Mouse (Mus musculus) testis, postnatal 14 days (tissue): Measurements from ENCODE around the gene Tob2.
A peak's percentile ranks its signal among the peaks of the same experiment; 100 is the strongest.

Experiments
- DNase-seq: peaks from one replicate; pipeline ENCODE4 v3.0.0; 2021; ENCODE audit warnings: low spot score

The Tob2 gene

GRCm38 (mm10) chr15:81858517-81859329, at the start of gene Tob2:
Tob2 (minus strand) TSS chr15:81858796.
- DNase-seq, result peak; percentile 54

GRCm38 (mm10) chr15:81907953-81908352, 49.4 kb upstream of the Tob2 start:
- no peak for DNase-seq

GRCm38 (mm10) chr15:81904939-81905338, 46.3 kb upstream of the Tob2 start:
- peak; percentile 43 for DNase-seq

- no peak for DNase-seq
Observed at GRCm38 (mm10) chr15:81898751-81899150, 40.2 kb upstream of the Tob2 start.

GRCm38 (mm10) chr15:81897607-81898285, 39.1 kb upstream of the Tob2 start:
- no peak for DNase-seq

GRCm38 (mm10) chr15:81896407-81896806, 37.8 kb upstream of the Tob2 start:
- DNase-seq, result no peak

GRCm38 (mm10) chr15:81894002-81894401, 35.4 kb upstream of the Tob2 start:
- no peak for DNase-seq

- DNase-seq, result no peak
Observed at GRCm38 (mm10) chr15:81891822-81892580, 33.4 kb upstream of the Tob2 start.

- DNase-seq, result no peak
Observed at GRCm38 (mm10) chr15:81891140-81891802, 32.7 kb upstream of the Tob2 start.

GRCm38 (mm10) chr15:81889175-81889574, 30.6 kb upstream of the Tob2 start:
- DNase-seq, result no peak

- no peak for DNase-seq
Observed at GRCm38 (mm10) chr15:81886795-81887550, 28.4 kb upstream of the Tob2 start.

- DNase-seq, result no peak
Observed at GRCm38 (mm10) chr15:81885418-81885934, 26.9 kb upstream of the Tob2 start.

- no peak for DNase-seq
Observed at GRCm38 (mm10) chr15:81882348-81882747, 23.8 kb upstream of the Tob2 start.

GRCm38 (mm10) chr15:81879531-81880401, 21.2 kb upstream of the Tob2 start:
- no peak for DNase-seq

GRCm38 (mm10) chr15:81872262-81873136, 13.9 kb upstream of the Tob2 start, which contains the start of gene Aco2:
Aco2 (plus strand) TSS chr15:81872309.
- DNase-seq, result peak; percentile 99

- DNase-seq, result peak; percentile 89
Observed at GRCm38 (mm10) chr15:81871604-81872261, 13.1 kb upstream of the Tob2 start, which contains the start of gene Phf5a. Phf5a (minus strand) TSS chr15:81871911.

GRCm38 (mm10) chr15:81869985-81870384, 11.4 kb upstream of the Tob2 start:
- no peak for DNase-seq

- no peak for DNase-seq
Observed at GRCm38 (mm10) chr15:81864238-81864637, 5.6 kb upstream of the Tob2 start.
